Mouse (Mus musculus): ENCODE measurements at regions not wholly inside any gene's neighbourhood (a gene's known extent, or its start where the extent isn't known, plus 50 kb on each side); places are given as distances from the start of the nearest gene placed in this dataset.

GRCm38 (mm10) chr7:115362117-115362516 lies 618.6 kb downstream of the Insc start:
- Histone ChIP-seq H3K4me3 (no peak overlapping the region), H3K36me3 (no peaks in the 10 kb centered on the region), H3K4me2 (replicated peaks) (no peak overlapping the region), H3K9me3 (0 out of 2 replicates have a peak, but pooled peaks cover 5% of the 10 kb centered on the region), H3K27me3 (no peaks in the 10 kb centered on the region), H3K4me1 (no peaks in the 10 kb centered on the region), H3K27ac (replicated peaks) (no peak overlapping the region), H3K9ac (replicated peaks) (no peak overlapping the region)
- ATAC-seq (ENCODE audit: low FRiP score, low read depth) = no peak
- 90% methylated on average over 2 of the region's 2 CpGs for WGBS

- H3K9ac ChIP-seq (replicated peaks) = no peak overlapping the region
- no peaks in the 10 kb centered on the region for H3K27me3 ChIP-seq
- 35% methylated on average over 5 of the region's 5 CpGs for WGBS
- H3K4me2 ChIP-seq (replicated peaks) = no peak overlapping the region
- peaks cover 16% of the 10 kb centered on the region; the same call in 1 of the 2 replicates for H3K4me1 ChIP-seq
- no peak overlapping the region for H3K4me3 ChIP-seq
- no peak for ATAC-seq (ENCODE audit: low FRiP score, low read depth)
- H3K27ac ChIP-seq (replicated peaks) = no peak overlapping the region
- H3K9me3 ChIP-seq = no peaks in the 10 kb centered on the region
- H3K36me3 ChIP-seq = no peaks in the 10 kb centered on the region
Observed at GRCm38 (mm10) chr7:115366910-115367309, 623.4 kb downstream of the Insc start.

GRCm38 (mm10) chr7:115371143-115371542 lies 627.6 kb downstream of the Insc start:
- Histone ChIP-seq H3K4me1 (peaks cover 16% of the 10 kb centered on the region; the same call in 1 of the 2 replicates), H3K27me3 (no peaks in the 10 kb centered on the region), H3K9ac (replicated peaks) (no peak overlapping the region), H3K27ac (replicated peaks) (no peak overlapping the region), H3K36me3 (no peaks in the 10 kb centered on the region), H3K4me2 (replicated peaks) (no peak overlapping the region), H3K4me3 (no peak overlapping the region), H3K9me3 (no peaks in the 10 kb centered on the region)
- no peak for ATAC-seq (ENCODE audit: low FRiP score, low read depth)
- WGBS = 65% methylated on average over 9 of the region's 9 CpGs

GRCm38 (mm10) chr7:115372921-115373320 lies 629.4 kb downstream of the Insc start:
- no peak overlapping the region for H3K4me3 ChIP-seq
- 85% methylated on average over 2 of the region's 2 CpGs for WGBS
- no peak overlapping the region for H3K9ac ChIP-seq (replicated peaks)
- no peaks in the 10 kb centered on the region for H3K27me3 ChIP-seq
- no peaks in the 10 kb centered on the region for H3K9me3 ChIP-seq
- H3K4me1 ChIP-seq = peaks cover 16% of the 10 kb centered on the region; the same call in 1 of the 2 replicates
- no peak overlapping the region for H3K27ac ChIP-seq (replicated peaks)
- no peaks in the 10 kb centered on the region for H3K36me3 ChIP-seq
- no peak for ATAC-seq (ENCODE audit: low FRiP score, low read depth)
- H3K4me2 ChIP-seq (replicated peaks) = no peak overlapping the region

GRCm38 (mm10) chr7:115373781-115374533 lies 630.5 kb downstream of the Insc start:
- Histone ChIP-seq H3K9me3 (no peaks in the 10 kb centered on the region), H3K27me3 (no peaks in the 10 kb centered on the region), H3K4me1 (peaks cover 16% of the 10 kb centered on the region; the same call in 1 of the 2 replicates), H3K9ac (replicated peaks) (no peak overlapping the region), H3K36me3 (no peaks in the 10 kb centered on the region), H3K27ac (replicated peaks) (no peak overlapping the region), H3K4me2 (replicated peaks) (no peak overlapping the region), H3K4me3 (no peak overlapping the region)
- WGBS = 69% methylated on average over 8 of the region's 8 CpGs
- ATAC-seq (ENCODE audit: low FRiP score, low read depth) = no peak

- peaks cover 10% of the 10 kb centered on the region; the same call in 1 of the 2 replicates for H3K4me1 ChIP-seq
- H3K36me3 ChIP-seq = no peaks in the 10 kb centered on the region
- 86% methylated on average over 4 of the region's 4 CpGs for WGBS
- no peaks in the 10 kb centered on the region for H3K9me3 ChIP-seq
- no peaks in the 10 kb centered on the region for H3K27me3 ChIP-seq
- H3K27ac ChIP-seq (replicated peaks) = no peak overlapping the region
- no peak overlapping the region for H3K4me3 ChIP-seq
- ATAC-seq (ENCODE audit: low FRiP score, low read depth) = no peak
- no peak overlapping the region for H3K4me2 ChIP-seq (replicated peaks)
- H3K9ac ChIP-seq (replicated peaks) = no peak overlapping the region
Observed at GRCm38 (mm10) chr7:115376067-115376466, 632.6 kb downstream of the Insc start.

- no peak for ATAC-seq (ENCODE audit: low FRiP score, low read depth)
Observed at GRCm38 (mm10) chr7:115378836-115379235, 635.3 kb downstream of the Insc start.

GRCm38 (mm10) chr7:115379600-115379999 lies 636.1 kb downstream of the Insc start:
- 70% methylated on average over 7 of the region's 7 CpGs for WGBS
- ATAC-seq (ENCODE audit: low FRiP score, low read depth) = no peak
- Histone ChIP-seq H3K9me3 (no peaks in the 10 kb centered on the region), H3K9ac (replicated peaks) (no peak overlapping the region), H3K36me3 (no peaks in the 10 kb centered on the region), H3K4me1 (peaks cover 14% of the 10 kb centered on the region), H3K4me2 (replicated peaks) (no peak overlapping the region), H3K27me3 (no peaks in the 10 kb centered on the region), H3K4me3 (no peak overlapping the region), H3K27ac (replicated peaks) (no peak overlapping the region)

More at GRCm38 (mm10) chr7:115378836-115379235, 635.3 kb downstream of the Insc start:
- 91% methylated on average over 3 of the region's 3 CpGs for WGBS
- Histone ChIP-seq H3K9ac (replicated peaks) (no peak overlapping the region), H3K36me3 (no peaks in the 10 kb centered on the region), H3K4me3 (no peak overlapping the region), H3K4me1 (peaks cover 14% of the 10 kb centered on the region), H3K27ac (replicated peaks) (no peak overlapping the region), H3K9me3 (no peaks in the 10 kb centered on the region), H3K27me3 (no peaks in the 10 kb centered on the region), H3K4me2 (replicated peaks) (no peak overlapping the region)

GRCm38 (mm10) chr7:115380989-115381610 lies 637.6 kb downstream of the Insc start:
- WGBS = 56% methylated on average over 8 of the region's 8 CpGs
- Histone ChIP-seq H3K36me3 (no peaks in the 10 kb centered on the region), H3K4me2 (replicated peaks) (no peak overlapping the region), H3K27me3 (no peaks in the 10 kb centered on the region), H3K4me1 (peaks cover 14% of the 10 kb centered on the region), H3K9me3 (no peaks in the 10 kb centered on the region), H3K27ac (replicated peaks) (no peak overlapping the region), H3K9ac (replicated peaks) (no peak overlapping the region), H3K4me3 (no peak overlapping the region)
- ATAC-seq (ENCODE audit: low FRiP score, low read depth) = no peak

- Histone ChIP-seq H3K9me3 (no peaks in the 10 kb centered on the region), H3K27ac (replicated peaks) (no peak overlapping the region), H3K4me1 (peaks cover 14% of the 10 kb centered on the region), H3K9ac (replicated peaks) (no peak overlapping the region), H3K4me2 (replicated peaks) (no peak overlapping the region), H3K27me3 (no peaks in the 10 kb centered on the region), H3K4me3 (no peak overlapping the region), H3K36me3 (no peaks in the 10 kb centered on the region)
- ATAC-seq (ENCODE audit: low FRiP score, low read depth) = no peak
- WGBS = 29% methylated on average over 2 of the region's 2 CpGs
Observed at GRCm38 (mm10) chr7:115382876-115383275, 639.4 kb downstream of the Insc start.

GRCm38 (mm10) chr7:115388874-115389273 lies 645.4 kb downstream of the Insc start:
- Histone ChIP-seq H3K36me3 (no peaks in the 10 kb centered on the region), H3K9me3 (no peaks in the 10 kb centered on the region), H3K27ac (replicated peaks) (no peak overlapping the region), H3K4me3 (no peak overlapping the region), H3K9ac (replicated peaks) (no peak overlapping the region), H3K4me2 (replicated peaks) (no peak overlapping the region), H3K27me3 (no peaks in the 10 kb centered on the region), H3K4me1 (no peaks in the 10 kb centered on the region)
- 35% methylated on average over 5 of the region's 5 CpGs for WGBS
- ATAC-seq (ENCODE audit: low FRiP score, low read depth) = no peak

- Histone ChIP-seq H3K27ac (replicated peaks) (no peak overlapping the region), H3K4me2 (replicated peaks) (no peak overlapping the region), H3K4me3 (no peak overlapping the region), H3K27me3 (no peaks in the 10 kb centered on the region), H3K9ac (replicated peaks) (no peak overlapping the region), H3K4me1 (no peaks in the 10 kb centered on the region), H3K36me3 (no peaks in the 10 kb centered on the region), H3K9me3 (no peaks in the 10 kb centered on the region)
- ATAC-seq (ENCODE audit: low FRiP score, low read depth) = no peak
- 77% methylated on average over 3 of the region's 3 CpGs for WGBS
Observed at GRCm38 (mm10) chr7:115392520-115392919, 646.1 kb downstream of the Sox6 start.

Measured in midbrain, embryonic 12.5 days (tissue).